Mouse (Mus musculus) heart, embryonic 16.5 days (tissue): ENCODE measurements around the gene Ccdc124. TPM values are rescaled to one million over a fixed set of nuclear protein-coding genes. Genes with fewer than 3 reads are reported as not detected.

Experiments
- ATAC-seq: fragments of 200-750 bp; cut with Nextera tagmentation; replicated peaks from 2 replicates; pipeline ENCODE4 v1.8.0; 2017; ENCODE audit warnings: moderate number of reproducible peaks; ENCODE audit not compliant: insufficient read depth, low FRiP score; ENCODE audit errors: extremely low read depth
- H3K27ac ChIP-seq: fragments of 300-500 bp; sonication (generic); 2 replicates; pipeline ENCODE4 v1.5.1; 2014; ENCODE audit warnings: mild to moderate bottlenecking, low read length, control low read depth, moderate library complexity
- H3K27me3 ChIP-seq: fragments of 300-500 bp; sonication (generic); 2 replicates; pipeline ENCODE4 v1.6.1; 2014; ENCODE audit warnings: low read length, mixed read lengths; ENCODE audit not compliant: control insufficient read depth, insufficient read depth
- H3K36me3 ChIP-seq: fragments of 300-500 bp; sonication (generic); 2 replicates; pipeline ENCODE4 v1.6.1; 2014; ENCODE audit not compliant: control insufficient read depth, insufficient read depth
- H3K4me1 ChIP-seq: fragments of 300-500 bp; sonication (generic); 2 replicates; pipeline ENCODE4 v1.6.1; 2014; ENCODE audit warnings: low read length, mixed read lengths; ENCODE audit not compliant: control insufficient read depth, insufficient read depth
- H3K4me2 ChIP-seq: fragments of 300-500 bp; sonication (generic); 2 replicates; pipeline ENCODE4 v1.6.1; 2014; ENCODE audit warnings: low read depth, mild to moderate bottlenecking, control low read depth, low read length
- H3K4me3 ChIP-seq: fragments of 300-500 bp; sonication (generic); 2 replicates; pipeline ENCODE4 v1.5.1; 2014; ENCODE audit warnings: mild to moderate bottlenecking, control low read depth, low read length
- H3K9ac ChIP-seq: fragments of 300-500 bp; sonication (generic); 2 replicates; pipeline ENCODE4 v1.6.1; 2014; ENCODE audit warnings: low read length, control low read depth
- H3K9me3 ChIP-seq: fragments of 300-500 bp; sonication (generic); replicated peaks from 2 replicates; pipeline ENCODE4 v1.6.1; 2016; ENCODE audit warnings: low read length; ENCODE audit not compliant: control insufficient read depth
- WGBS: fragments of 180-500 bp; shearing (Covaris S2); extraction: QIAGEN DNeasy Blood & Tissue Kit; methylation state at CpG from one replicate; pipeline ENCODE4 v1.1.7; 2014; 5-methylcytosine and 5-hydroxymethylcytosine counted together
- polyA plus RNA-seq: library from polyadenylated mRNA; unstranded; fragments of >200 nt; fragmentation: Nextera tagmentation; extraction: Ambion mirVana; gene quantifications from 2 replicates; pipeline ENCODE4 v1.2.1, GENCODE M21; 2015

Ccdc124 gene
- polyA plus RNA-seq, 1 experiment from 2014 or later, result 82.3 TPM

DNA sequence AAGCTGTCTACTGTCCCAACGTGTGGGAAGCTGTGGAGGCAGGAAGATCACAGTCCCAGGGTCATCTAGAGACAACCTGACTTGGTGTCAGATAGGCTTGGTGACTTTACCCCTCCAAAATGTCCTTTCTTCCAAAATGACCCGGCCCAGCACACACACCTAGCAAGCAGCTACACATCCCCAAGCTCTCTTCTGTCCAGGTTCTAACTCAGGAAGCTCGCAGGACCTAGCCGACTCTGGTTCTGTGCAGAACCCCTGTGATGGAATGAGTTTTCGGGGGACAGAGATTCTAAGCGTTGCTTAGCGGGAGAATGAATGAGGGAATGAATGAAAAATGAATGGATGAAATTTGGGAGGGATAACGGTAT lies 31.7 kb upstream of the Ccdc124 start:
- Histone ChIP-seq H3K4me1 (peaks cover 14% of the 10 kb centered on the region), H3K4me2 (peak overlapping the region; percentile 93), H3K36me3 (no peaks in the 10 kb centered on the region), H3K27ac (peak overlapping the region; percentile 82), H3K9me3 (no peaks in the 10 kb centered on the region), H3K27me3 (peaks cover 4% of the 10 kb centered on the region), H3K4me3 (peak overlapping the region; percentile 85), H3K9ac (peak overlapping the region; percentile 92)
- WGBS, result 15% methylated on average over 8 of the region's 8 CpGs
- ATAC-seq, result no peak

DNA sequence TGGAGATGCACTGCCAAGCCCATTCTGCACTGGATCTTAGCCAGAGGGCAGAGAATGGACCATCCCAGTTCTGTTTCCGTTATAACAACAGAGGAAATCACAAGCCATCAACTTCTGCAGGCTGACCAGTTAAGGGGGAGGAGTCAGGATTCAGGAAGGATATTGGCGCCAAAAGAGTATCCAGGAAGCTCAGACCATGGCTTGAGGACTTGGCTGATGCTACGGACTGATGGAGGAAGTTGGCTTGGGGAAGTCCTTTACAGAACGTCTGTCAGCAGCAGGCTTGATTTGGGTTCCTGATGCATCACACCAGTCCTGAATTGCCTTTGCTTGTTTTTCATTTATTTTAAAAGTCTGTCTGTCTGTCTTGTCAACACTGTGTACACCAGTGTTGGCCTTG lies 30.8 kb upstream of the Ccdc124 start:
- no peak overlapping the region for H3K27ac ChIP-seq
- no peaks in the 10 kb centered on the region for H3K9me3 ChIP-seq
- ATAC-seq, result no peak
- H3K36me3 ChIP-seq, result no peaks in the 10 kb centered on the region
- H3K4me1 ChIP-seq, result peaks cover 14% of the 10 kb centered on the region
- H3K9ac ChIP-seq, result no peak overlapping the region
- no peak overlapping the region for H3K4me3 ChIP-seq
- WGBS, result 44% methylated on average over 4 of the region's 4 CpGs
- H3K27me3 ChIP-seq, result peaks cover 4% of the 10 kb centered on the region
- no peak overlapping the region for H3K4me2 ChIP-seq

DNA sequence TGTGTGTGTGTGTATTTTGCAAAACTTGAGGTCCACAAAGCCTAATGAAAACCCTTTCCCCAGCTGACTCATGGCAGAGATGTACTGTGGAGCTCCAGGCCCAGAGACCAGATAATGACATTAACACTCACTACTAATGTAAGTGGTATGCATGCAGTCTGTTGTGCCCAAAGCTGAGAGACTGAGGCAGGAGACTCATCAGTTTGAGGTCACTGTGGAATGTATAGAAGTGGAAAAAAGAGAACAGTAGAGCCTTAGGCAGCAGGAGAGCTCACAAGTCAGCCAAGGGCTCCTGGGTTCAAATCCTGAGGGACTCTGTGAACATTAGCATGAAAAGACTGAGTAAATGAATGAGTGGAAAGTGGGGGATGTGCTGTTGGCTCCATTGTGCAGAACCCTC lies 29.8 kb upstream of the Ccdc124 start:
- no peak overlapping the region for H3K4me2 ChIP-seq
- no peaks in the 10 kb centered on the region for H3K9me3 ChIP-seq
- ATAC-seq, result no peak
- no peaks in the 10 kb centered on the region for H3K36me3 ChIP-seq
- H3K27me3 ChIP-seq, result peaks cover 4% of the 10 kb centered on the region
- peaks cover 14% of the 10 kb centered on the region for H3K4me1 ChIP-seq
- no peak overlapping the region for H3K9ac ChIP-seq
- H3K27ac ChIP-seq, result no peak overlapping the region
- H3K4me3 ChIP-seq, result no peak overlapping the region

DNA sequence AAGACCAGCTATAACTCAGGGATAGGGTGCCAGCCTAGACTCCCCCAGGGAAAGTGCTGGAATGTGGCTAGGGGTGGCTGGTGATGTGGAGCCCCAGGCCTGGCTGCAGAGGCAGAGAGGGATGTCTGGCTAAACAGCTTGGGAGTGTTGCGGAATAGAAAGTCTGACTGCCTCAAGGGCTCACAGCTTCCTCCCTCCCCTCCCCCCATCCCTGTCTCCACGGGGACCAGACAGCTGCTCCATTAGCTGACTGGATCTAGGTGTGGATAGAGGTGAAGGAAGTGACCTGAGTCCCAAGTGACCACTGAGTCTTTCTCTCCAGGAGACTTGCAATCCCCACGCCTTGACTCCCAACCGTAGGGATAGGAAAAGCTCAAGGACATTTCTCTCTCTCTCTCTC lies 29.4 kb upstream of the Ccdc124 start:
- H3K27ac ChIP-seq, result no peak overlapping the region
- WGBS, result 42% methylated on average over 4 of the region's 4 CpGs
- ATAC-seq, result no peak
- no peak overlapping the region for H3K4me2 ChIP-seq
- H3K4me1 ChIP-seq, result peaks cover 17% of the 10 kb centered on the region
- H3K9ac ChIP-seq, result no peak overlapping the region
- no peak overlapping the region for H3K4me3 ChIP-seq
- no peaks in the 10 kb centered on the region for H3K9me3 ChIP-seq
- H3K36me3 ChIP-seq, result no peaks in the 10 kb centered on the region
- peaks cover 4% of the 10 kb centered on the region for H3K27me3 ChIP-seq

DNA sequence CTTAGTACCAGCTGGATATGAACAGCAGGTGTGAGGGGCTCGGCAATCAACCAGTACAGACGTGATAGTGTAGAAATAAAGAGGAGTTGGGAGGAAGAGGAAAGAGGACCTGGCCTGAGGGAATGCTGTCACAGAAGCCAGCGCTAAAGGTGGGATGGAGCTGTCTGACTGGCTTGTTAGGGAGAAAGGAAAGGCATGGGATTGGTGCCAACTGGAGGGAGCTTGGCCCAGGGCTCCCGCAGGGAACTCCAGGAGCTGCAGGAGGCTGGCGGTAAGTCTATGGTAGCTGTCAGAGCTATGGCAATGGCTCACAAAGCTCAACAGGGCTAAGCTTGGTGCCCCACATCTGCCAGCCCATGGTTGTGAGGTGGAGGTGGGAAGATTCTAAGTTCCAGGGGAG lies 28.5 kb upstream of the Ccdc124 start:
- ATAC-seq, result no peak
- 37% methylated on average over 5 of the region's 5 CpGs for WGBS
- Histone ChIP-seq H3K27ac (no peak overlapping the region), H3K4me2 (no peak overlapping the region), H3K4me3 (no peak overlapping the region), H3K27me3 (peaks cover 4% of the 10 kb centered on the region), H3K9me3 (no peaks in the 10 kb centered on the region), H3K4me1 (peaks cover 10% of the 10 kb centered on the region), H3K9ac (0 out of 2 replicates have a peak overlapping the region, but pooled peaks have one; percentile 22), H3K36me3 (no peaks in the 10 kb centered on the region)

DNA sequence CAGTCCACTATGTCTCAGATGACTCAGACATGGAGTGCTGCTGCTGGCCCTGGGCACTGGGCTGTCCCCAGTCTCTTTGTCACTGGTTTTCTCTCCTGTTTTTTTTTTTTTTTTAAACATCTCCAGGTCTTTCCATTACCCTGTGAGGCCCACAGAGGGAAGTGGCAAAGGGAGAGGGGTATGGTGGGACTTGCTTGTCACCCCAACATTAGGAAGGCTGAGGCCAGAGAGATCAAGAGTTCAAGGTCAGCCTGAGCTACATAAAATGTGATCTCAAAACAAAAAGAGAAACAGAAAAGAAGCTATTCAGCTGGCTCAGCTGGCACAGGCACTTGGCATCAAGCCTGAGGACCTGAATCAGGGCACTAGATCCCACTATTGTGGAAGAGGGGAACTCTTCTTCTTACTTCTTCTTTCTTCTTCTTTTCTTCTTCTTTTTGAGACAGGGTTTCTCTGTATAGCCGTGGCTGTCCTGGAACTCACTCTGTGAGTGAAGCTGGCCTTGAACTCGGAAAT lies 27.2 kb upstream of the Ccdc124 start:
- H3K9ac ChIP-seq, result no peak overlapping the region
- no peak overlapping the region for H3K27ac ChIP-seq
- H3K4me2 ChIP-seq, result no peak overlapping the region
- ATAC-seq, result no peak
- no peaks in the 10 kb centered on the region for H3K9me3 ChIP-seq
- H3K4me3 ChIP-seq, result no peak overlapping the region
- H3K27me3 ChIP-seq, result peaks cover 4% of the 10 kb centered on the region
- 67% methylated on average over 2 of the region's 2 CpGs for WGBS
- H3K36me3 ChIP-seq, result no peaks in the 10 kb centered on the region
- H3K4me1 ChIP-seq, result peaks cover 9% of the 10 kb centered on the region

DNA sequence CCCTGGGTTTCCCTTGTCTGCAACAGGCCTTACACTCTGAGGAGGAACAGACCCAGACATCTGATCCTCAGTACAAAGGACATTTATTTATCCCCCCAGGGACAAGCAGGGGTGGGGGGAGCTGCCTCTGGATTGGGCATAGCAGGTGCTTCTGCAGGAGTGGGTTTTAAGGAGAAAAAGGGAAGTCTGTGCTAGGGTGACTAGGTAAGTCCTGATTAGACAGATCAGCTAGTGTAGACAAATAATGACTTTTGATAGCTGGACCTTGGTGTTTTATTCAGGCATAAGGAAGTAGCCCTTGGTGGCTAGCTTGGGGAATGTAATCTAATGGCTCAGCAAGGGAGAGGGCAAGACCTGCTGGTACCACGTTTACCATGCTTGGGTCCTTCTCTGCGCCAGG lies 25.5 kb upstream of the Ccdc124 start:
- Histone ChIP-seq H3K27ac (no peak overlapping the region), H3K4me3 (no peak overlapping the region), H3K4me2 (no peak overlapping the region), H3K9me3 (no peaks in the 10 kb centered on the region), H3K36me3 (peaks cover 16% of the 10 kb centered on the region), H3K9ac (no peak overlapping the region), H3K4me1 (peaks cover 10% of the 10 kb centered on the region), H3K27me3 (peaks cover 4% of the 10 kb centered on the region)
- no peak for ATAC-seq
- 83% methylated on average over 2 of the region's 2 CpGs for WGBS

DNA sequence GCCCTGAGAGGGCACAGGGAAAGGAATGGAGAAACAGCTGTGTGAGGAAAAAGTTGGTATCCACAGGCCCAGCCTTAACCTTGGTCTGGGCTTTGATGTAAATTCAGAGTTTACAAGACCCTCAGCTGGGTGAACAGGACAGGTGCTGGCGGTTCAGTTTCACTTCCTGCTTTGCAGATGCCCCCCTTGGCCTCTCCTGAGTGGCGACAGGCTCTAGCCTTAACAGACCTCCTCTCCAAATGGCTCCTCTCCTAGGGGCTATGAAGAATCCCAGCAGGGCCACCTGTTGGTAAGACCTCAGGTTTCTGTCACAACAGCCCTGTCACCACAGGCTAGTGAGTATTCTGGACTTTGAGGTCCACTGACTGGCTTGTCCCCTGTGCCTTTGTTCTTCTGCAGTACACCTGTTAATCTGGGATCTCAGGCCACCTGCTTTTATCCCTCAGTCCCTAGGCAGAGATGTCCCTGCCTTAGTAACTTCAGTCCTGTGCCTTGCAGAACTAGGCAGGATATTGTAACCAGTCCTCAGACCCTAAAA lies 25.0 kb upstream of the Ccdc124 start:
- Histone ChIP-seq H3K4me2 (no peak overlapping the region), H3K27ac (no peak overlapping the region), H3K4me1 (peaks cover 10% of the 10 kb centered on the region), H3K9me3 (no peaks in the 10 kb centered on the region), H3K36me3 (peaks cover 21% of the 10 kb centered on the region), H3K4me3 (no peak overlapping the region), H3K27me3 (peaks cover 4% of the 10 kb centered on the region), H3K9ac (no peak overlapping the region)
- 36% methylated on average over 2 of the region's 2 CpGs for WGBS
- ATAC-seq, result no peak

DNA sequence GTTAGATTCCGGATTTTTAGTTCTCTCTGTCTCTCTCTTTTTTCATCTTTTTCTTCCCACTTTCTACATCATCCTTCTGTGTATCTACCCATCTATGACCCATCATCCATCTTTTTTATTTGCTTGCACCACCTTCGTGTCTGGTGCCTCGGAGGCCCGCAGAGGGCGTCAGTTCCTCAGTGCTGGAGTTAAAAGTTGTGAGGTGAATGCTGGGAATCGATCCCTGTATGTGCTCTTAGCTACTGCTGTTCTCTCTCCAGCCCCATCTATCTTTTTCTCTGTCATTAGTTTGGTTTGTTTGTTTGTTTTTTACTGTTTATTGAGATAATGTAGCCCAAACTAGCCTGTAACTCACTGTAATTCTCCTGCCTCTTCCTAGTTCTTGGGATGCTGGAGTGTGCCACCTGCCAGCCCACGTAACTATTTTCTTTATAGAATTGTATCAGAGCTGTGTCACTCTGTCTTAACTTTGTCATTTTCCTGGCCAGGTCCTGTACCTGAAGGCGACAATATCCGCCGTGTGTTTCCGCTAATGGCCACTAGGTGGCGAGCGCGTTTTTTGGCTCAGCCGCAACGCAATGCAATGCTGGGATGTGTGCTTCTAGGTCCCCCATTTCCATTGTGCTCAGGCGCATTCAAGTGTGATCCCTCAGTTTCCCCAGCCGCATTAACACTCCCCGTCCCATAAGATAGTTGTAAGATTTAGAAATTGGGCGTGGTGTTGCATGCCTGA lies 24.1 kb upstream of the Ccdc124 start:
- WGBS, result under 1% methylated on average over 20 of the region's 20 CpGs
- H3K4me3 ChIP-seq, result peak overlapping the region; percentile 90
- ATAC-seq, result peak; percentile 46
- H3K4me1 ChIP-seq, result peaks cover 10% of the 10 kb centered on the region
- no peaks in the 10 kb centered on the region for H3K9me3 ChIP-seq
- peaks cover 26% of the 10 kb centered on the region for H3K36me3 ChIP-seq
- H3K4me2 ChIP-seq, result peak overlapping the region; percentile 95
- peak overlapping the region; percentile 90 for H3K27ac ChIP-seq
- peaks cover 11% of the 10 kb centered on the region for H3K27me3 ChIP-seq
- H3K9ac ChIP-seq, result peak overlapping the region; percentile 80
